Mouse (Mus musculus): ENCODE measurements around the gene Uqcc2. TPM values are rescaled to one million over a fixed set of nuclear protein-coding genes. Genes with fewer than 3 reads are reported as not detected.

Gene Uqcc2
- total RNA-seq, 1 experiment from 2014 or later: 245 TPM

DNA sequence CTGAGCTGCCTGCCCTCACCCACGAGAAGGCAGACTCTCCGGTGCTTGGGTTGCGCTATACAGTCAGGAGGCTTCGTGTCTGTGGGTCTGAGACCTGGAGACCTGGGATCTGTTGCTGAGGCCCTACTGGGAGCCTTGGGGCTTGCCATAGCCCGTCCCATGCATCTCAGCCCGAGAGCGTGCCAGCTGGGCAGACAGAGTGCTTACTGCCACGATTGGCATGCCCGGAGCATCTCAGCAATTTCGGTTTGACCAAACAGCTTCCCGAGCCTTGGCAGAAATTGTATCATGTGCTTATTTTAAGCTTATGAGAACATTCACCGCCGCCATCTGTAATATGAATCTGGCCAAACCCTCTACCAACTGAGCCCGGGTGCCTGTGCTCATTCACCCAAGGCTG, 20.5 kb upstream of the Uqcc2 start:
- DNase-seq: no peak

- peak; percentile 70 for DNase-seq
These were observed 20.1 kb upstream of the Uqcc2 start for GRCm38 (mm10) chr17:27153773-27154193.

- DNase-seq: no peak
These were observed 19.4 kb upstream of the Uqcc2 start for GRCm38 (mm10) chr17:27152976-27153723.

DNA sequence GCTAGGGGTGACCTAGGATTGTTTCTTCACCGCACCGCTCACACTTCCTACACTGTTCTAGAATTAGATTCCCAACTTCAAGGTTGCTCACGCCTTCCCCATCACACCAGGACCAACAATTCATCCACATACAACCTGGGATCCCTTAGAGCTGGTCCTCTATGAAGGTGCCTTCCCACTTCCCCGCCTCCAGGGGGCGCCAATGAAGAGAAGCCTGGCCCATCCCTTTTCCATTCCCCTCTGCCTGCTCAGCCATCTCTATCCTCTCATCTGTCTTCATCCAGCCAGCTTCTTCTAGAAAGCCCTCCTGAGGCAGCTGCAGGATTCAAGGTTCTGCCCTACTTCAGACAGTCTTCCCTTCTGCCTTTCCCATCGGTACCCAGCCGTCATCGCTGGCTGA, 17.7 kb upstream of the Uqcc2 start:
- no peak for DNase-seq

- DNase-seq: peak; percentile 50
These were observed 17.2 kb upstream of the Uqcc2 start for GRCm38 (mm10) chr17:27150871-27151270.

DNA sequence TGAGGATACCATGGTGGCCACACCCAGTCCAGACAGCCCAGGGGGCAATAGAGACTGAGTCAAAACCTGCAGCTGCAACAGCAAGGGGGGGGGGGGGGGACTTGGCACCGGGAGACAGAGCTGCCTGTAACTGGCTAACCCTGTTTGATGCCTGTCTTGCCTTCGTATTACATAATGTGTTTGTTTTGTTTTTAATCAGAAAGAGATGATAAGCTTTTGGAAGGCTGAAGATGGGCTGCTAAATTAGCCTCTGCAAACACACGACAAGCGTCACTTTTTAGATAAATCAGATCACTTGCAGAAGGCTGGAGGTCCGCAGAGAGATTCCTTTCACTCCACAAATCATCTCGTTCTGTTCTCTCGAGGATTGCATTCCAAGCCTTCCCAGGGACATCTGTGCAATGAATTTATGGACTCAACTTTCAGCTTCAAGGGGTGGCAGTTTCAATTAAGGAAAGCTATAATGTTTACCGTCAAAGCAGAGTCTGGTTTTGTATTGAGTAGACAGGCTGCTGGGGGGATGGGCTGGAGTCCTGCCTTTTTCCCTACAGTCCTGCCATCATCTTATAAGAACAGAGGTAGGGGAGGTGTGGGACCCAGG, 12.7 kb upstream of the Uqcc2 start:
- DNase-seq: no peak

DNA sequence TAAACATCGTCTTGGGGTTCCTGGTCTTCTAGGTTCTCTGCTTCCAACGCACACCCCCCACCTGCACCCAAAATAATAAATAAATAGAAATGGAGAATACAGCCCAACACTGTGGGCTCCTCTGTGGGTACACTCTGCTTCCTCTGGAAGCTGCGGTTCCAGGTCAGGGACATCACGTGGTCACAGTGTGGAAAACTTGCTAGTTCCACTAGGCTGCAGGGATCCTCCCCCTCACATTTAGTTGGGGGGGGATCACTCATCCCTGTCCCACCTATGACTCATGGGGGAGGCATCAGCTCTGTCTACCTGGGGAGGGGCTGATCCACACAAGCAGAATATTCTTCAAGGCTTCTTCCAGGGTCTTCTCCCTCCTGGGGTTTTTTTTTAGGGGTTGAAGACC, 10.4 kb upstream of the Uqcc2 start:
- no peak for DNase-seq

DNA sequence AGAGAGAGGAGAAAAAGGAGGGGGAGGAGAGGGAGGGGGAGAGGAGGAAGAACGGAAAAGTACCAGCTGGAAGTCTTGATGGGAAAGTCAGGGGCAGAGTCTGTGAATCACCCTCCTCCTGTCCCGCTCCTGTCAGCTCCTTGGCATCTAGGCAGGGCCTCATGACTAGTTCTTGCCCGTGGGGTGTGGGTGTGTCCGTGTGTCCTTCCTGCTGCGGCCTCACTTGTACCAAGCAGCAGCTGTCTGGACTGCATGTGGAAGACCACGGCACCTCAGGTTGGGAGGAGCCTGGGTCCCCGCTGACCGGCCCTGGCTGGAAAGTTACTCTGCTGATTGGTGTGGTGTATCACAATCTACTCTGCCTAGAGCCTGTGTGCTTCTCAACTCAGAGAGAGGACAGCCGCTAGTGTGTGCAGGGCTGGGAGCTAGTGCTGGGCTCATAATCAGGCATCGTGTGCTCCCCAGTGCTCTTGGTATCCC, 8.3 kb upstream of the Uqcc2 start:
- DNase-seq: peak; percentile 46

GRCm38 (mm10) chr17:27140262-27140661, 6.5 kb upstream of the Uqcc2 start:
- DNase-seq: no peak

- no peak for DNase-seq
These were observed 5.6 kb upstream of the Uqcc2 start for GRCm38 (mm10) chr17:27139304-27139703.

GRCm38 (mm10) chr17:27138396-27138795, 4.7 kb upstream of the Uqcc2 start:
- no peak for DNase-seq

DNA sequence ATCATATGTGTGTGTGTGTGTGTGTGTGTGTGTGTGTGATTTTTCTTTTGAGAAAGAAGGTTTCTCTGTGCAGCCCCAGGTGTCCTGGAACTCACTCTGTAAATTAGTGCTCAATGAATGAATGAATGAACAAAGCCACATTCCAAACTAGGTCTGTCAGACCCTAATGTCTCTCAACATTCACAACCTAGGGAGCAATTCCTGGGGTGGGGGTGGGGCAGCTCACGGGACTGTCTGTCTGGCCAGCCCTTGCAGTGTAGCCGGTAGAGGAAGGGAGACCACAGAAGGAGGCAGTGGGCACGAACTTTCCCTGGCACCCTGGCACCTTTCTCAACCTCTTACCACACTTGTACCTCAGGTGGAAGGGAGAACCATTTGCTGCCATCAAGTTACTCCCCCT, 999 bp upstream of the Uqcc2 start:
- DNase-seq: no peak

GRCm38 (mm10) chr17:27134187-27134586, 471 bp upstream of the Uqcc2 start:
- no peak for DNase-seq

DNA sequence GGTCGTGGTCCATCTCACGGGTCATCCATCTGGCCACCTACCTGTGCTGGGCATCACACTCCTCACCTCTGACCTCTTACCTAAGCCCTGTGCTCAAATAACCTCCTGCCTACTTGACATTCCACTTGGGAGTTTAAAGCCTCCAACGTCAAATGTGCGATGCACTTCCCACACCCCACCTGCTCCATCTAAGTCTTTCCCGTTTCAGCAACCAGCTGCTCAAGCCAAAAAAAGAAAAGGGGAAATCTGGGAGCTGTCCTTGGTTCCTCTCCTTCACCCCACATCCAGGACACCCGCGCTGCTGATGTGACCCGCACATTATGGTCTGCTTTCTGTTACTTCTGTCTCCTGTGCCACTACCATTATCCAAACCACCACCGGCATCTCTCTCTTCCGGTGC, 1.5 kb downstream of the Uqcc2 start:
- DNase-seq: no peak

DNA sequence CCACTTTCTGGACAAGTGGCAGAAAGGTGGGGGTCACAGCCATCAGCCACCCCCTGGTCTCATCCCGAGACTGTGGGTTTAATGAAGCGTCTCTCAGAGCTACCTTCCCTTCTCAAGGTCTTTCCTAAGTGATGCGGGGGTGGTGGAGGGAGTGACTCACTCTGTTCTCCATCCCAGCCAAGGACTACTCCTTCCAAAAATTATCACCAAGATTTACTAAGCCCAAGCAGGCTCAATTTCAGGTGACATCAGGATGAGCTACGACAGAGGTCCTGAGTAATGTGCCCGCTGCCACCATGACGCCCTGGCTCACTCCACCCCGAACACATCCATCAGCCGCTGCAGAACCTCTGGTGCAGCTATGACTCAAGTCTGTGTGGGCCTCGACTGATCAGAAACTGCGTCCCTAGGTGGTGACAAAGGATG, 2.5 kb downstream of the Uqcc2 start:
- peak; percentile 60 for DNase-seq

- DNase-seq: no peak
These were observed 3.5 kb downstream of the Uqcc2 start for GRCm38 (mm10) chr17:27130246-27130645.

GRCm38 (mm10) chr17:27129819-27130218, 3.9 kb downstream of the Uqcc2 start:
- no peak for DNase-seq

GRCm38 (mm10) chr17:27129291-27129690, 4.4 kb downstream of the Uqcc2 start:
- DNase-seq: peak; percentile 42

GRCm38 (mm10) chr17:27128189-27128588, 5.5 kb downstream of the Uqcc2 start:
- DNase-seq: no peak

DNA sequence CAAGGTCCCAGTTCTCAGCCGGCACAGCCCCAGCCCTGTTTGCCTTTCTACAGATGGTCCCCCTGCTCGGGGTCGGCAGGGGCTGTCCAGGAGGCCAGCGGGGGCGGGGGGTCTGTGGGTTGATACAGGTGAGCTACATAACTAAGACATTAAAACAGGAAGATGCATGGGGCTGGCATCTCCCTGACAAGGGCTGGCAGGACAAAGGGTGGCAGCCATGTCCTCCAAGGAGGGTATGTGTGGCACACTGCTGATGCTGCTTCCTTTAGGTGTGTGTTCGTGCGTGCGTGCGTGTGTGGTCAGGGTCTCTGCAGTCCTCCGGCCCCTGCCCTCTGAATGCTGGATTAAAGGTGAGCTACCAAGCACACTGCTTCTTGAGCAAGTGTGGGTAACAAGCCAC, 6.7 kb downstream of the Uqcc2 start:
- DNase-seq: no peak

- DNase-seq: no peak
These were observed 8.0 kb downstream of the Uqcc2 start for GRCm38 (mm10) chr17:27125669-27126202.

DNA sequence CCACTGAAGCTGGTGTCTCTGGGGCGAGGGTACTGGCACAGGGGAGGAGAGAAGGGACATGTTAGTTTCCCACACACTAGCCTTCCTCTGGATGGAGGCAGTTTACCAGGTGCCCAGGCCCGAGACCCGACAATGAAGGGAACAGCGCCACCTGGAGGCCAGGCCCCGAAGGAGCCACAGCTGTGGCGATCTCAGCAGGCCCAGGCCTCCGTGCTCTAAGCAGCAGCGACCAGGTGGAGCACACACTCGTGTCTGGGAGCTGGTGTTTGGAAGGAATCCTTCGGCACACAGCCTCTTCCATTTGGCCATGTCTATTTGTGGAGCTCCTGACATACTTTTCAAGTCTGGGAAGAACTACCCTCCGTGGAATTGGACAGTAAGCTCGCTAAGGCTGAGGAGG, 8.5 kb downstream of the Uqcc2 start:
- DNase-seq: peak; percentile 79

DNA sequence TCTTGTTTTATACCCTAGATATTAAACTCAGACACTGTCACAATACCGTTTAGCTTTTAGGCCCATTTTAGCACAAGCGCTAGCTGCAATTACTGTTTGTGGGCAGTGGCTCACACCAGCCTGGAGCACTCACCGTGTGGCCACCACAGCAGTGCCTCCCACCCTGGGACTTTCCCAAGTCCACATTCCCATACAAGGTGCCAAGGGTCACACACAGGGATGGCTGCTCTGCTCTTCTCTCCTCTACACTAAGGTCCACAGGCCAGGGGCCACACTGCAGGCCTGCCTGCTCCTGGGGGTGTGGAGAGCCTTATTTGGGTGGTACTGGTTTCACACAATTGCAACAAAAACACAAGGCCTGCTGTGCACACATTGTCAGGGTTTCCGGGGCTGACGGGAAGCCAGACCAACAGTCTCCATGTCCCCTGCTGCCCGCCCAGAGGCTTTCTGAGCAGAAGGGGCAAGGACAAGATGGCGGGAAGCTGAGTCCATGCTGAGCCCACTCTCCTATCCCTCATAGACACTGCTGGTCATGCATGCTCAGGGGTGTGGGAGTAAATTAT, 9.8 kb downstream of the Uqcc2 start:
- no peak for DNase-seq

All from adrenal gland, postnatal 25 days (tissue).